Mouse (Mus musculus) ZHBTc4 (cell line): ENCODE data around the gene Decr2.
"Not testable (repeated sequence)": the region's sequence is repeated elsewhere in the genome, so short reads cannot be mapped to it uniquely, and the experiment has no call there.

Experiments
- DNase-seq: peaks from one replicate; pipeline ENCODE4 v3.0.0-alpha.2; 2011; ENCODE audit warnings: low read depth, low spot score

Gene Decr2

GRCm38 (mm10) chr17:26089905-26090632 lies at the start of gene Decr2:
Gene Decr2 (minus strand): TSS chr17:26090337.
- peak; percentile 97 for DNase-seq

- DNase-seq = peak; percentile 64
Measured at GRCm38 (mm10) chr17:26138901-26139381, 48.8 kb upstream of the Decr2 start.

GRCm38 (mm10) chr17:26138239-26138836 lies 48.2 kb upstream of the Decr2 start, which contains the start of gene Axin1:
Gene Axin1 (plus strand): TSS chr17:26138688.
- DNase-seq = peak; percentile 100

GRCm38 (mm10) chr17:26137751-26138130 lies 47.6 kb upstream of the Decr2 start:
- DNase-seq = no peak

GRCm38 (mm10) chr17:26137106-26137750 lies 47.1 kb upstream of the Decr2 start:
- DNase-seq = no peak

GRCm38 (mm10) chr17:26131856-26132853 lies 42.0 kb upstream of the Decr2 start:
- DNase-seq = no peak

- DNase-seq = peak; percentile 43
Measured at GRCm38 (mm10) chr17:26131062-26131732, 41.1 kb upstream of the Decr2 start.

- no peak for DNase-seq
Measured at GRCm38 (mm10) chr17:26125226-26125625, 35.1 kb upstream of the Decr2 start.

GRCm38 (mm10) chr17:26124560-26124959 lies 34.4 kb upstream of the Decr2 start:
- DNase-seq = no peak

GRCm38 (mm10) chr17:26123267-26123684 lies 33.1 kb upstream of the Decr2 start, which contains the start of gene Mrpl28:
Gene Mrpl28 (plus strand): TSS chr17:26123500.
- DNase-seq = peak; percentile 99

GRCm38 (mm10) chr17:26122431-26123140 lies 32.4 kb upstream of the Decr2 start:
- DNase-seq = no peak

GRCm38 (mm10) chr17:26119766-26120710 lies 29.9 kb upstream of the Decr2 start:
- DNase-seq = peak; percentile 71

GRCm38 (mm10) chr17:26116503-26117258 lies 26.5 kb upstream of the Decr2 start:
- DNase-seq = no peak

GRCm38 (mm10) chr17:26115956-26116487 lies 25.9 kb upstream of the Decr2 start:
- no peak for DNase-seq

GRCm38 (mm10) chr17:26115205-26115898 lies 25.2 kb upstream of the Decr2 start:
- DNase-seq = no peak

- DNase-seq = not testable (repeated sequence)
Measured at GRCm38 (mm10) chr17:26114461-26114860, 24.3 kb upstream of the Decr2 start.

- no peak for DNase-seq
Measured at GRCm38 (mm10) chr17:26114061-26114460, 23.9 kb upstream of the Decr2 start.
